Mouse (Mus musculus) spleen, adult 2 months (tissue): ENCODE measurements around the gene Snx30.

Experiments
- CTCF ChIP-seq: fragments of 200-500 bp; IDR thresholded peaks from 2 replicates; pipeline ENCODE4 v1.5.1; 2011; ENCODE audit warnings: mild to moderate bottlenecking, inconsistent platforms; ENCODE audit not compliant: insufficient read depth, insufficient read length, insufficient replicate concordance; ENCODE audit errors: extremely low read depth
- POLR2A ChIP-seq: fragments of 200-500 bp; IDR thresholded peaks from 2 replicates; pipeline ENCODE4 v1.6.1; 2011; ENCODE audit warnings: low read depth, low read length, inconsistent platforms

GRCm38 (mm10) chr4:59829072-59829471, 23.4 kb downstream of the Snx30 start:
- TF ChIP-seq CTCF (no peak), POLR2A (no peak)
